Mouse (Mus musculus) spleen, adult 18-20 months (tissue): ENCODE measurements around the gene Lama1.
"Not testable (repeated sequence)": the region's sequence is repeated elsewhere in the genome, so short reads cannot be mapped to it uniquely, and the experiment has no call there.

Experiments
- DNase-seq, 2 experiments: peaks; one replicate each; pipeline ENCODE4 v3.0.0; 2022; ENCODE audit warnings: mixed read lengths in 2 of 2

The Lama1 gene

GRCm38 (mm10) chr17:67722055-67722454 lies 25.0 kb downstream of the Lama1 start:
- no peak for DNase-seq

- DNase-seq = no peak
Observed at GRCm38 (mm10) chr17:67722578-67722977, 25.5 kb downstream of the Lama1 start.

- no peak for DNase-seq
Observed at GRCm38 (mm10) chr17:67723175-67724067, 26.4 kb downstream of the Lama1 start.

GRCm38 (mm10) chr17:67726601-67727000 lies 29.5 kb downstream of the Lama1 start:
- DNase-seq = no peak

GRCm38 (mm10) chr17:67728751-67729150 lies 31.7 kb downstream of the Lama1 start:
- DNase-seq = no peak

GRCm38 (mm10) chr17:67731096-67731495 lies 34.0 kb downstream of the Lama1 start:
- DNase-seq = no peak

GRCm38 (mm10) chr17:67731964-67732363 lies 34.9 kb downstream of the Lama1 start:
- DNase-seq = no peak

GRCm38 (mm10) chr17:67733516-67733915 lies 36.5 kb downstream of the Lama1 start:
- DNase-seq = no peak

GRCm38 (mm10) chr17:67735722-67736121 lies 38.7 kb downstream of the Lama1 start:
- no peak for DNase-seq

- DNase-seq = not testable (repeated sequence)
Observed at GRCm38 (mm10) chr17:67741229-67741628, 44.2 kb downstream of the Lama1 start.

GRCm38 (mm10) chr17:67764167-67764871 lies 67.3 kb downstream of the Lama1 start:
- DNase-seq = no peak

GRCm38 (mm10) chr17:67773608-67774007 lies 76.5 kb downstream of the Lama1 start:
- DNase-seq = no peak

- no peak for DNase-seq
Observed at GRCm38 (mm10) chr17:67776764-67777163, 79.7 kb downstream of the Lama1 start.

- DNase-seq = no peak
Observed at GRCm38 (mm10) chr17:67779812-67780211, 82.8 kb downstream of the Lama1 start.

- no peak for DNase-seq
Observed at GRCm38 (mm10) chr17:67791091-67791490, 94.0 kb downstream of the Lama1 start.

- no peak for DNase-seq
Observed at GRCm38 (mm10) chr17:67809171-67809570, 112.1 kb downstream of the Lama1 start.

- no peak for DNase-seq
Observed at GRCm38 (mm10) chr17:67813666-67814065, 116.6 kb downstream of the Lama1 start.

- DNase-seq = no peak
Observed at GRCm38 (mm10) chr17:67815720-67816119, 118.7 kb downstream of the Lama1 start.

GRCm38 (mm10) chr17:67816916-67817315 lies 119.9 kb downstream of the Lama1 start:
- DNase-seq = no peak

- DNase-seq = no peak
Observed at GRCm38 (mm10) chr17:67827431-67827830, 130.4 kb downstream of the Lama1 start.

- DNase-seq = no peak
Observed at GRCm38 (mm10) chr17:67836146-67836895, 139.3 kb downstream of the Lama1 start.

- DNase-seq = peak in 1 of 2 experiments; percentile 6
Observed at GRCm38 (mm10) chr17:67837351-67838090, 140.5 kb downstream of the Lama1 start.
